ENCODE assay signal across 12 mouse cellular contexts in the genomic region with DNA sequence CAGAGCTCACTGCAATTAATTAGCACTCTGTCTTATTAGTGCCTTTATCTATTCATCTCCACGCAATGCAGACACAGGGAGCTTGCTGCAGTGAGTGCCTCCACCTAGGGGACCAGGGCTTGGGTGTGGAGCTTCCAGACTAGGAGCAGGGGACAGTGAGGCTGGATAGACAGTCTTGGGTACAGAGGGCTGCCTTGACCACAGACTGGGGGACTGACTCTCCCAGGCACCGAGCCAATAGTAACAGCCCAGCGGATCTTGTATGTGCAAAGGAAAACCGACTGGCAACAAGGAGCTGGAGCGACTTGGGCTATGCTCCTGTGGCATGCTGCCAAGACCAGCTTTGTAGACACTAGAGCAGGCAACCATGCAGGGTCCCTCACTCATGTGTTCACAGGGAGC.
A peak's percentile ranks its signal among the peaks of the same experiment; 100 is the strongest.
DNase-seq lines count a peak whose midpoint lies in the region; ATAC-seq lines count a peak whose summit lies in the region.
"Had no signal": no experiment of that assay in that cellular context is flagged by ENCODE, and none has a peak within 500 bp of the region (broad histone marks: within the 10 kb centered on the region; RNA-seq: fewer than 3 reads in every experiment).

No protein-coding gene starts in this region.

- H3K27me3 ChIP-seq in forebrain, embryonic 12.5 days = peaks cover 18% of the 10 kb centered on the region
- peaks cover 43% of the 10 kb centered on the region for H3K27me3 ChIP-seq in forebrain, embryonic 10.5 days (ENCODE audit: poor library complexity, severe bottlenecking)
- H3K27me3 ChIP-seq in lung, embryonic 16.5 days (ENCODE audit: control insufficient read depth, insufficient read depth, low read depth, low read length) = peaks cover 2% of the 10 kb centered on the region

- H3K4me1 ChIP-seq in forebrain, embryonic 12.5 days = peaks cover 15% of the 10 kb centered on the region
- H3K4me1 ChIP-seq in forebrain, embryonic 10.5 days = peaks cover 18% of the 10 kb centered on the region
- H3K4me1 ChIP-seq in lung, embryonic 16.5 days (replicated peaks; ENCODE audit: control insufficient read depth, insufficient read depth, low read length) = peaks cover 9% of the 10 kb centered on the region
- H3K4me1 ChIP-seq: heart, embryonic 10.5 days; liver, embryonic 15.5 days had no signal

- peak overlapping the region; percentile 27 for H3K27ac ChIP-seq in forebrain, embryonic 12.5 days
- no peak overlapping the region for H3K27ac ChIP-seq in forebrain, embryonic 10.5 days
- H3K27ac ChIP-seq in lung, embryonic 16.5 days (ENCODE audit: low read length) = no peak overlapping the region
- H3K27ac ChIP-seq: heart, embryonic 10.5 days; liver, embryonic 15.5 days had no signal

- no peaks in the 10 kb centered on the region for H3K36me3 ChIP-seq in forebrain, embryonic 12.5 days (replicated peaks)
- no peaks in the 10 kb centered on the region for H3K36me3 ChIP-seq in forebrain, embryonic 10.5 days (replicated peaks)
- no peaks in the 10 kb centered on the region for H3K36me3 ChIP-seq in lung, embryonic 16.5 days (ENCODE audit: control insufficient read depth, insufficient read depth, low read length)
- H3K36me3 ChIP-seq: heart, embryonic 10.5 days; liver, embryonic 15.5 days had no signal

- 46% methylated on average over 5 of the region's 5 CpGs for WGBS in forebrain, embryonic 12.5 days
- WGBS in forebrain, embryonic 10.5 days = 82% methylated on average over 5 of the region's 5 CpGs
- 25% methylated on average over 5 of the region's 5 CpGs for WGBS in lung, embryonic 16.5 days

- no peak overlapping the region for H3K4me2 ChIP-seq in forebrain, embryonic 12.5 days
- no peak overlapping the region for H3K4me2 ChIP-seq in lung, embryonic 16.5 days (ENCODE audit: low read depth, low read length)
- H3K4me2 ChIP-seq: liver, embryonic 15.5 days had no signal

- no peak overlapping the region for H3K4me3 ChIP-seq in forebrain, embryonic 12.5 days (replicated peaks)
- H3K4me3 ChIP-seq in forebrain, embryonic 10.5 days = no peak overlapping the region
- H3K4me3 ChIP-seq in lung, embryonic 16.5 days (ENCODE audit: low read length) = no peak overlapping the region
- H3K4me3 ChIP-seq: heart, embryonic 10.5 days; liver, embryonic 15.5 days had no signal

- no peaks in the 10 kb centered on the region for H3K9me3 ChIP-seq in forebrain, embryonic 12.5 days
- H3K9me3 ChIP-seq in forebrain, embryonic 10.5 days = no peaks in the 10 kb centered on the region
- no peaks in the 10 kb centered on the region for H3K9me3 ChIP-seq in lung, embryonic 16.5 days (ENCODE audit: control insufficient read depth, low read length)
- H3K9me3 ChIP-seq: heart, embryonic 10.5 days; liver, embryonic 15.5 days had no signal

- ATAC-seq in forebrain, embryonic 12.5 days (ENCODE audit: low FRiP score) = peak; percentile 55; the same call in 1 of the 2 replicates
- peak; percentile 88 for ATAC-seq in lung, embryonic 16.5 days (ENCODE audit: low read depth)
- ATAC-seq in erythroid progenitor cell, adult 5-6 weeks (replicated peaks; ENCODE audit: low FRiP score, poor library complexity, severe bottlenecking) = no peak
- ATAC-seq: intestine, embryonic 16.5 days had no signal

- DNase-seq in forebrain, embryonic 10.5 days (ENCODE audit: extremely low spot score, low spot score) = no peak
- no peak for DNase-seq in lung, postnatal 25 days (ENCODE audit: low spot score)
- DNase-seq in cerebellum, adult 9-11 months = peak; percentile 68
- peak; percentile 56 to 75 for DNase-seq in lung, postnatal 4 days
- no peak for DNase-seq in thymus, postnatal 14 days
- DNase-seq: layer of hippocampus, postnatal 36 days had no signal

- H3K9ac ChIP-seq in forebrain, embryonic 12.5 days = no peak overlapping the region
- H3K9ac ChIP-seq in lung, embryonic 16.5 days (ENCODE audit: low read length) = no peak overlapping the region
- H3K9ac ChIP-seq: liver, embryonic 15.5 days had no signal

Comparison
In these comparisons a context has a peak if more than half of its experiments do, and no peak if none do; other contexts are left out.
1. DNase-seq: peak in cerebellum, adult 9-11 months (single experiment) and lung, postnatal 4 days (2 of 2); none in forebrain, embryonic 10.5 days (single experiment), lung, postnatal 25 days (single experiment) and thymus, postnatal 14 days (single experiment).